Mouse (Mus musculus) MEL (cell line): Measurements from ENCODE around the gene Abcc1. TPM values are rescaled to one million over a fixed set of nuclear protein-coding genes. Genes with fewer than 3 reads are reported as not detected.

Experiments used
- DNase-seq: peaks from one replicate; pipeline ENCODE4 v3.0.0; 2011; ENCODE audit warnings: low read depth, low spot score
- H3K27ac ChIP-seq: 2 replicates; pipeline ENCODE4 v1.5.1; 2012; ENCODE audit warnings: low read depth, mild to moderate bottlenecking, control low read depth, low read length, moderate library complexity; ENCODE audit not compliant: control insufficient read depth
- H3K27me3 ChIP-seq, 2 experiments: fragments of 150-350 bp in 1 of 2; sonication (generic) in 1 of 2; 2 replicates each; pipeline ENCODE4 v1.6.1; 2012; ENCODE audit warnings: low read length in 2 of 2, mild to moderate bottlenecking in 2 of 2, improper control_type of control experiment in 1 of 2, moderate library complexity in 1 of 2; ENCODE audit not compliant: insufficient read depth in 2 of 2, control insufficient read depth in 1 of 2
- H3K36me3 ChIP-seq, 2 experiments: 2 replicates each; pipeline ENCODE4 v1.6.1; 2012 to 2014; ENCODE audit warnings: low read length in 2 of 2, improper control_type of control experiment in 1 of 2, inconsistent platforms in 1 of 2, mild to moderate bottlenecking in 1 of 2; ENCODE audit not compliant: insufficient read depth in 2 of 2, control insufficient read depth in 1 of 2
- H3K4me1 ChIP-seq, 2 experiments: fragments of 150-350 bp in 1 of 2; sonication (generic) in 1 of 2; 2 replicates each; pipeline ENCODE4 v1.6.1; 2012; ENCODE audit warnings: low read length in 2 of 2, improper control_type of control experiment in 1 of 2, mild to moderate bottlenecking in 1 of 2; ENCODE audit not compliant: insufficient read depth in 2 of 2, control insufficient read depth in 1 of 2
- H3K4me3 ChIP-seq, 2 experiments: fragments of 150-350 bp in 1 of 2; sonication (generic) in 1 of 2; 2 replicates each; pipeline ENCODE4 v1.5.1; 2012; ENCODE audit warnings: low read depth in 2 of 2, low read length in 2 of 2, mild to moderate bottlenecking in 2 of 2, moderate library complexity in 2 of 2, control low read depth in 1 of 2, improper control_type of control experiment in 1 of 2; ENCODE audit not compliant: control insufficient read depth in 1 of 2, insufficient read depth in 1 of 2
- H3K79me2 ChIP-seq: 2 replicates; pipeline ENCODE4 v1.6.1; 2012; ENCODE audit warnings: mild to moderate bottlenecking, low read length, moderate library complexity; ENCODE audit not compliant: control insufficient read depth, poor library complexity, insufficient read depth
- H3K9ac ChIP-seq: 2 replicates; pipeline ENCODE4 v1.6.1; 2012; ENCODE audit warnings: low read depth, mild to moderate bottlenecking, control low read depth, low read length, moderate library complexity; ENCODE audit not compliant: control insufficient read depth, poor library complexity, severe bottlenecking
- H3K9me3 ChIP-seq: fragments of 150-350 bp; sonication (generic); replicated peaks from 2 replicates; pipeline ENCODE4 v1.6.1; 2012; ENCODE audit warnings: mild to moderate bottlenecking, low read length, improper control_type of control experiment, moderate library complexity; ENCODE audit not compliant: insufficient read depth
- BHLHE40 ChIP-seq: IDR thresholded peaks from 2 replicates; pipeline ENCODE4 v1.6.1; 2012; ENCODE audit warnings: low read depth, mild to moderate bottlenecking, inconsistent platforms, low read length, improper control_type of control experiment, borderline replicate concordance
- EP300 ChIP-seq, 2 experiments: IDR thresholded peaks; 2 replicates each; pipeline ENCODE4 v1.6.1; 2011; ENCODE audit warnings: improper control_type of control experiment in 2 of 2, low read length in 2 of 2, low read depth in 1 of 2, mild to moderate bottlenecking in 1 of 2
- GATA1 ChIP-seq: IDR thresholded peaks from 2 replicates; pipeline ENCODE4 v1.6.1; 2011; ENCODE audit warnings: low read depth, low read length, improper control_type of control experiment
- MYC ChIP-seq: IDR thresholded peaks from 2 replicates; pipeline ENCODE4 v1.6.1; 2011; ENCODE audit warnings: low read depth, mild to moderate bottlenecking, low read length, improper control_type of control experiment, moderate library complexity
- RAD21 ChIP-seq: IDR thresholded peaks from 2 replicates; pipeline ENCODE4 v1.6.1; 2011; ENCODE audit warnings: mild to moderate bottlenecking, low read depth, low read length, improper control_type of control experiment
- TCF12 ChIP-seq: IDR thresholded peaks from 2 replicates; pipeline ENCODE4 v1.6.1; 2014; ENCODE audit warnings: low read depth, mild to moderate bottlenecking, inconsistent platforms, low read length, improper control_type of control experiment, moderate library complexity
- USF2 ChIP-seq, 2 experiments: IDR thresholded peaks; 2 replicates each; pipeline ENCODE4 v1.6.1; 2011 to 2012; ENCODE audit warnings: improper control_type of control experiment in 2 of 2, low read length in 2 of 2, borderline replicate concordance in 1 of 2, inconsistent platforms in 1 of 2, low read depth in 1 of 2, mild to moderate bottlenecking in 1 of 2; ENCODE audit not compliant: insufficient read depth in 1 of 2
- polyA plus RNA-seq, 2 experiments: library from polyadenylated mRNA; stranded (reverse) in 1 of 2; unstranded in 1 of 2; fragments of >175 nt in 1 of 2; fragments of >200 nt in 1 of 2; gene quantifications; 2 replicates each; pipeline versions ENCODE4 v1.2.1 to v1.2.4; 2012; ENCODE audit warnings: low replicate concordance in 2 of 2, low read depth in 1 of 2; ENCODE audit not compliant: insufficient read length in 2 of 2, insufficient read depth in 1 of 2, missing spikeins in 1 of 2
- total RNA-seq: library from RNA; depleted of rRNA; stranded (reverse); fragments of 300-350 nt; gene quantifications from 2 replicates; pipeline ENCODE4 v1.2.3, GENCODE M21; 2012; rRNA removed

The Abcc1 gene
- total and polyA plus RNA-seq, 3 experiments: 31.5 to 39.8 (median 34.2) TPM

DNA sequence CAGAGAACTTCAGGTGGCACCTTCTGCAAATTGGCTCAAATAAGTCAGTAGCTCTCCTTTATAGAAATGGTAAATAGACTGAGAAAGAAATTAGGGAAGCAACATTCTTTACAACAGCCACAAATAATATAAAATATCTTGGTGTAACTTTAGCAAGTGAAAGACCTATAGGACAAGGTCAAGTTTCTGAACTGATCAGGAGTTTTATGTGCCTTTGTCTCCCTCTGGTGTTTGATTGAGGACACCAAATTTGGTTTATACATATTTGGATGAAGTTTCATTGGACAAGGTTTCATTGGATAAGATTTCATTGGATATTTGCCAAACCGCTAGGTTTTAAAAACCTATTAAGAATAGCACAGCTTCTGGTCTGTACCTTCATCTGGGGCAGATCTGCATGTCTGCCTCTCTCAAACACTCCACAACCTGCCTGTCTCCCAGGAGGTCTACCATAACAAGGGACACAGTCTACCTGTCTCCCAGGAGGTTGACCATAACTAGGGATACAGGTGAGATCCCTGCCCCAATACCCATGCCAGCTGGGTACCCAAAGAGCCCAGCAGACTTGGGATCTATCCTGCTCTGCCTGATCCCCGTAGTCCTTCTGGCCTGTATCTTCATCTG is 132.2 kb downstream of the Abcc1 start (continued):
- no peak for TF ChIP-seq MYC

GRCm38 (mm10) chr16:14501649-14502360 is 140.4 kb downstream of the Abcc1 start:
- H3K4me3 ChIP-seq: no peak overlapping the region
- H3K9ac ChIP-seq: no peak overlapping the region
- H3K79me2 ChIP-seq: no peaks in the 10 kb centered on the region
- no peak overlapping the region for H3K27ac ChIP-seq
- no peaks in the 10 kb centered on the region for H3K27me3 ChIP-seq
- H3K36me3 ChIP-seq: no peaks in the 10 kb centered on the region
- no peaks in the 10 kb centered on the region for H3K4me1 ChIP-seq
- no peaks in the 10 kb centered on the region for H3K9me3 ChIP-seq
- DNase-seq: no peak
- TF ChIP-seq RAD21 (no peak), TCF12 (no peak)

GRCm38 (mm10) chr16:14506461-14506860 is 145.1 kb downstream of the Abcc1 start:
- Histone ChIP-seq H3K79me2 (no peaks in the 10 kb centered on the region), H3K27ac (no peak overlapping the region)
- no peak for DNase-seq

More at GRCm38 (mm10) chr16:14506461-14506860, 145.1 kb downstream of the Abcc1 start:
- Histone ChIP-seq H3K9me3 (no peaks in the 10 kb centered on the region), H3K4me1 (no peaks in the 10 kb centered on the region), H3K36me3 (no peaks in the 10 kb centered on the region), H3K4me3 (no peak overlapping the region), H3K9ac (no peak overlapping the region), H3K27me3 (no peaks in the 10 kb centered on the region; a peak in 1 of 4 replicates)
- TF ChIP-seq EP300 (IDR thresholded peaks at IDR 0.05; ENCODE audit: low read depth in 1 of 2, low read length in 2 of 2) (no peak), GATA1 (no peak), USF2 (IDR thresholded peaks at IDR 0.05; ENCODE audit: borderline replicate concordance in 1 of 2, insufficient read depth in 1 of 2, low read depth in 1 of 2, low read length in 2 of 2) (no peak), BHLHE40 (no peak)

Other genes with a start within 250 kb of the Abcc1 start
- gene Nde1, start 198.3 kb upstream of the Abcc1 start, total RNA-seq: 25.2 and 25.8 TPM in 2 replicates
- gene Nde1, start 198.3 kb upstream of the Abcc1 start, polyA plus RNA-seq: 10 to 100 TPM in 1 of 2 experiments, not detected in 1; 42.5 TPM
- gene Marf1, start 198.2 kb upstream of the Abcc1 start, total RNA-seq: 8.7 and 9.3 TPM in 2 replicates
- 10 to 100 TPM in 1 of 2 experiments, not detected in 1; 16.2 TPM for gene Marf1, start 198.2 kb upstream of the Abcc1 start, polyA plus RNA-seq
- 0.03 TPM in 1 of 2 replicates, not detected in the other for gene Myh11, start 70.2 kb upstream of the Abcc1 start, total RNA-seq
- gene Myh11, start 70.2 kb upstream of the Abcc1 start, polyA plus RNA-seq: under 1 TPM in 1 of 2 experiments, not detected in 1; 0.01 TPM
- gene Fopnl, start 44.2 kb upstream of the Abcc1 start, total RNA-seq: 40.3 and 44.8 TPM in 2 replicates
- 10 to 100 TPM in 1 of 2 experiments, not detected in 1; 46.9 TPM for gene Fopnl, start 44.2 kb upstream of the Abcc1 start, polyA plus RNA-seq
- not detected in 2 replicates for gene A630010A05Rik, start 200.8 kb downstream of the Abcc1 start, total RNA-seq
- not detected for gene A630010A05Rik, start 200.8 kb downstream of the Abcc1 start, polyA plus RNA-seq